Mouse (Mus musculus) lung, postnatal 10 days (tissue): ENCODE data around the gene Klrc2.
"Not testable (repeated sequence)": the region's sequence is repeated elsewhere in the genome, so short reads cannot be mapped to it uniquely, and the experiment has no call there.

ENCODE experiments used
- DNase-seq: peaks from one replicate; pipeline ENCODE4 v3.0.0; 2021

The Klrc2 gene

DNA sequence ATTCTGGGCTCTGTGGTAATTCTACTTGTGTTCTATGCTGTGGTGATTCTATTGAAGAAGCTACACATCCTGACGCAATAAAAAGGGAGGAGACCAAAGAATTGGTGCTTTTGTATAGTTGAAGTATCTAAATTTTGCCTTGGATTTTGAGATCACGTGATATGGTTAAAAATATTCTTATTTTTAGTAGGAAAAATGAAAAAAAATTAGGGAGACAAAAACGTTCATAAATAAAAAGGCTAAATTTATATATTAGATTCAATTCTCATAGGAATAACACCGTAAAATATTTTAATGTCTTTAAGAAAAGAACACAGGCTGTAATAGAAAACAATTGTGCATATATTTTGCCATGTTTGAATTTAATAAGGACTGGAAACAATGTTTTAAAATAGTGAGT is at the start of gene Klrc2:
Gene Klrc2, minus strand, starts transcription at position 101 of the 400 bp plus-strand sequence.
- not testable (repeated sequence) for DNase-seq

DNA sequence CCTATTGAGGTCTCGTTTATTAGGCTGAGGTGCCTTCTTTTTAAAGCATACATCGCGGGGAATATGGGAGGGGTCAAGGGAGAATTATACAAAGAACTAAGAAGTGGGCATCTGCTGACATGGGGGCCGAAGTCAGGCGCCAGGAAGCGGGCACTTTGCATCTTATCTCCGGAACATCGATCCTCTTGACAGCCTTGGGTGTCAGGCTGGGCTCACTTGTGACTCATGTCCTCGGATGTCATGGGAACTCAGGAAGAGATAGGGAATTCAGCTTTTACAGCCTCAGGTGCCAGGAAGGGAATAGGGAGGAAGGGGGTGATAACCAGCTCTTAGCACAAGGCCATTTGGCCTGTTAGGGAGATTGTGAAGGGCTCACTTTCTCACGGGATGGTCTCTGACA is 30.9 kb upstream of the Klrc2 start:
- DNase-seq: not testable (repeated sequence)

DNA sequence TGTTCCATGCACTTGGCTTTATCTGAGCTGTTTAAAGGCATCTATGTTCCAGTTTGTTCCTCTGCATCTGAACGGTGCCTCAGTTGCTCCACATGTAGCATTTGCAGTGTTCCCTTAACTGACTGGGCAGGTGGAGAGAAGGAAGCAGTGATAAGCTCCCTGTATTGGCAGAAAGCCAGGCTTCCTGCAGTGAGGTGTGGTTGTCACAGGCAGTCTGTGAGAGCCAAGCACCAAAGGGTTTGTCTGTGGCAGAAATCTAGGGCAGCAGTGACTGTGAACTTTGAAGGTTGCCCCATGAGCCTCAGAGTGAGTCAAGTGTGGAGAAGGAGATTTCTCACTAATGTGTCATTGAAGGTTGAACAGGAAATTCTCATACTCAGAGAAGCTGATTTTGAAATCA is 19.9 kb upstream of the Klrc2 start:
- DNase-seq: peak; percentile 1

DNA sequence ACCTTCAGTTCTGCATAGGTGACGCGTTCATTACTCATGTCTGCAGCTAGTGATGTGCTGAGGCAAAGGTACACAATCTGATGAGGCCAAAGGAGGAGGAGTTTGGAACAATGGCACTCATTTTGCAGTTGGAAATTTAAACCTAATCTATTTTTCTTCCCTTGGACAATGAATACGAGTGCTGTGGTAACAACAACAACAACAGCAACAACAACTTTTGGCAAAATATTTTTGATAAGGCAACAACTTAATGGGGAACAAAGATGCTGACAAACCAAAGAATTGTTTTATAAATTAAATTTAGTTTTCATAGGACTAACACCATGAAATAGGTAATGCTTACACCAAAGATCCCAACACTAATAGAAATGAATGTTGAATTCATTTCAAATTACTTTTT is 18.4 kb upstream of the Klrc2 start, which contains the start of gene Klrc1:
Gene Klrc1, minus strand, starts transcription at position 101 of the 400 bp plus-strand sequence.
- no peak for DNase-seq

DNA sequence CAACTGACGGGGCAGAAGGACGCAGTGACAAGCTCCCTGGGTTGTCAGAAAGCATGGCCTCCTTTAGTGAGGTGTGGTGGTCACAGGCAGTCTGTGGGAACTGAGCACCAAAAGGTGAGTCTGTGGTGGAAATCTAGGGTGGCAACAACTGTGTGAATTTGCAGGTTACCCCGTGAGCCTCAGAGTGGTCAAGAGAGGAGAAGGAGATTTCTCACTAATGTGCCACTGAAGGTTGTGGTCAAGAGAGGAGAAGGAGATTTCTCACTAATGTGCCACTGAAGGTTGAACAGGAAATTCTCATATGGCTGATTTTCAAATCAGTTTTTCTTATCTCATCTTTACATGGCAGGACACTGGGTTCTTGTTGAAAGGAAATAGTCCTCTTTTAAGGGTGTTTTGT is 812 bp upstream of the Klrc2 start:
- not testable (repeated sequence) for DNase-seq

DNA sequence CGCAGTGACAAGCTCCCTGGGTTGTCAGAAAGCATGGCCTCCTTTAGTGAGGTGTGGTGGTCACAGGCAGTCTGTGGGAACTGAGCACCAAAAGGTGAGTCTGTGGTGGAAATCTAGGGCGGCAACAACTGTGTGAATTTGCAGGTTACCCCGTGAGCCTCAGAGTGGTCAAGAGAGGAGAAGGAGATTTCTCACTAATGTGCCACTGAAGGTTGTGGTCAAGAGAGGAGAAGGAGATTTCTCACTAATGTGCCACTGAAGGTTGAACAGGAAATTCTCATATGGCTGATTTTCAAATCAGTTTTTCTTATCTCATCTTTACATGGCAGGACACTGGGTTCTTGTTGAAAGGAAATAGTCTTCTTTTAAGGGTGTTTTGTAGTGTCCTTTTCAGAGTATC is 16.4 kb downstream of the Klrc2 start:
- not testable (repeated sequence) for DNase-seq

DNA sequence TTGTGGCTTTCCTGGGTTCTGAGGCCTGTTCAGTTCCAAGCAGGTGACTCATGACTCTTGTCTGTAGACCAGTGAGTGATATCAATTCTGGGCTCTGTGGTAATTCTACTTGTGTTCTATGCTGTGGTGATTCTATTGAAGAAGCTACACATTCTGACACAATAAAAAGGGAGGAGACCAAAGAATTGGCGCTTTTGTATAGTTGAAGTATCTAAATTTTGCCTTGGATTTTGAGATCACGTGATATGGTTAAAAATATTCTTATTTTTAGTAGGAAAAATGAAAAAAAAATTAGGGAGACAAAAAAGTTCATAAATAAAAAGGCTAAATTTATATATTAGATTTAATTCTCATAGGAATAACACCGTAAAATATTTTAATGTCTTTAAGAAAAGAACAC is 17.3 kb downstream of the Klrc2 start, which contains the start of gene Klrc3:
Gene Klrc3, minus strand, starts transcription at position 101 of the 400 bp plus-strand sequence.
- DNase-seq: not testable (repeated sequence)

DNA sequence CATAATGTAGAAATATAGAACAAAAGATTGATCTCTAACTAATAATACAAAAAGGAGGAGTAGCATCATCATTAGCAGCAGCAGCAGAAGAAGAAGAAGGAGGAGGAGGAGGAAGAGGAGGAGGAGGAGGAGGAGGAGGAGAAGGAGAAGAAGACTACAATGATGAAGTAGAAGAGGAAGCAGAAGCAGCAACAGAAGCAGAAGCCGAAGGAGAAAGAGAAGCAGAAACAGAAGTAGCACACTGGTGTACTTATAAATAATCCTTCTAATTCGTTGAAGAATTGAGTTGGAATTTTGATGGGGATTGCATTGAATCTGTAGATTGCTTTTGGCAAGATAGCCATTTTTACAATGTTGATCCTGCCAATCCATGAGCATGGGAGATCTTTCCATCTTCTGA is 29.4 kb downstream of the Klrc2 start:
- DNase-seq: not testable (repeated sequence)

DNA sequence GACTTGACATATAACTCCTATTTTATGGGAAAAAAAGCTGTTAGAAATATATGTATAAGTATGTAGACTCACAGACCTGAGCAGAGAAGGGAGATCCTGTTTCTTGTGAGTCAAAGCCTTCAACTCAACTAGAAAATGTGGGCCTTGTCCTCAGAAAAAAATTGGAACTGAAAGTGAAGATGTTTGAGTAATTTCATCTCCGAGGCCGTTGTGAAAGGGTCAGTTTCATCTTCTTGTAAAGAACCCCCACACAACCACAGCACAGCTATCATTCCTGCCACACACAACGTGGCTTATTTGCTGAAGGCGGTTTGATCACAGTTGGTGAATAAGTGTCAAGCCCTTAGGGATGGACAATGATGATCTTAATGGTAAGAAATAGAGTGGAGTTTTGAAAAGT is 36.8 kb downstream of the Klrc2 start, which contains the start of gene Klrk1:
Gene Klrk1, minus strand, starts transcription at position 130 of the 400 bp plus-strand sequence.
- no peak for DNase-seq

DNA sequence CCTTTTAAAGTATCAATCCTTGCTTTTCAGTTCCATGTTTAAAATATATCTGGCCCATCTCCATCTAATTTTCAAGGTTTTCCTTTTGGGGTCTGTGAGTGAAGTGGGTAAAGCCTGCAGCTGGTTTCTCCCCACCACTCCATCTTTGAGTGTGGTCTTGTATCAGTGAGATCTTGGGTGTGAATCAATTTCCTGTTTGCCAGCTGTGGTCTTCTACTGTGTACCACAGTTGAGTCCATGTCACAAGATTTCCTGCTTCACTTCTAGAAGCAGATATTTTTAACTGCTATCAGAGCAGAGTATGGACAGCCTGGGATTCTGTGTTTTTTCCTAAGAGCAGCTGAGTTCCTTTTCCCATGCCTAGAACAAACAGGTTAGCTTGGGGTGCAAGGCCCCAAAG is 52.1 kb downstream of the Klrc2 start:
- DNase-seq: no peak
